Mouse (Mus musculus): ENCODE measurements at regions not wholly inside any gene's neighbourhood (a gene's known extent, or its start where the extent isn't known, plus 50 kb on each side); places are given as distances from the start of the nearest gene placed in this dataset.

GRCm38 (mm10) chr8:49631286-49631685 is 787.5 kb upstream of the Tenm3 start:
- no peak overlapping the region for H3K4me3 ChIP-seq (replicated peaks; ENCODE audit: low read length)
- H3K27me3 ChIP-seq (replicated peaks; ENCODE audit: control insufficient read depth, insufficient read depth, low read length): no peaks in the 10 kb centered on the region
- no peak overlapping the region for H3K27ac ChIP-seq (ENCODE audit: low read length)
- WGBS: 78% methylated on average over 6 of the region's 6 CpGs
- H3K4me2 ChIP-seq (ENCODE audit: low read length): no peak overlapping the region
- no peaks in the 10 kb centered on the region; the same call in 1 of the 2 replicates for H3K4me1 ChIP-seq (replicated peaks; ENCODE audit: control insufficient read depth, insufficient read depth, low read length)
- H3K9ac ChIP-seq (replicated peaks; ENCODE audit: low read depth, low read length): no peak overlapping the region
- no peaks in the 10 kb centered on the region for H3K9me3 ChIP-seq (ENCODE audit: control insufficient read depth, low read length)
- no peak for ATAC-seq
- H3K36me3 ChIP-seq (ENCODE audit: control insufficient read depth, insufficient read depth): no peaks in the 10 kb centered on the region

- no peak for ATAC-seq
- WGBS: 10% methylated on average over 10 of the region's 10 CpGs
- no peaks in the 10 kb centered on the region; the same call in 1 of the 2 replicates for H3K4me1 ChIP-seq (replicated peaks; ENCODE audit: control insufficient read depth, insufficient read depth, low read length)
- H3K9ac ChIP-seq (replicated peaks; ENCODE audit: low read depth, low read length): no peak overlapping the region
- H3K9me3 ChIP-seq (ENCODE audit: control insufficient read depth, low read length): no peaks in the 10 kb centered on the region
- H3K4me3 ChIP-seq (replicated peaks; ENCODE audit: low read length): no peak overlapping the region
- H3K27me3 ChIP-seq (replicated peaks; ENCODE audit: control insufficient read depth, insufficient read depth, low read length): no peaks in the 10 kb centered on the region
- no peak overlapping the region for H3K4me2 ChIP-seq (ENCODE audit: low read length)
- no peaks in the 10 kb centered on the region for H3K36me3 ChIP-seq (ENCODE audit: control insufficient read depth, insufficient read depth)
- H3K27ac ChIP-seq (ENCODE audit: low read length): no peak overlapping the region
Observed at GRCm38 (mm10) chr8:49627966-49628495, 784.3 kb upstream of the Tenm3 start.

GRCm38 (mm10) chr8:49595501-49595900 is 751.8 kb upstream of the Tenm3 start:
- Histone ChIP-seq H3K9ac (replicated peaks; ENCODE audit: low read depth, low read length) (no peak overlapping the region), H3K4me1 (replicated peaks; ENCODE audit: control insufficient read depth, insufficient read depth, low read length) (no peaks in the 10 kb centered on the region), H3K4me3 (replicated peaks; ENCODE audit: low read length) (no peak overlapping the region), H3K27me3 (replicated peaks; ENCODE audit: control insufficient read depth, insufficient read depth, low read length) (no peaks in the 10 kb centered on the region), H3K9me3 (ENCODE audit: control insufficient read depth, low read length) (no peaks in the 10 kb centered on the region), H3K4me2 (ENCODE audit: low read length) (no peak overlapping the region), H3K36me3 (ENCODE audit: control insufficient read depth, insufficient read depth) (no peaks in the 10 kb centered on the region), H3K27ac (ENCODE audit: low read length) (no peak overlapping the region)
- WGBS: 22% methylated on average over 2 of the region's 2 CpGs
- no peak for ATAC-seq

GRCm38 (mm10) chr8:49567423-49567822 is 723.7 kb upstream of the Tenm3 start:
- Histone ChIP-seq H3K27me3 (replicated peaks; ENCODE audit: control insufficient read depth, insufficient read depth, low read length) (no peaks in the 10 kb centered on the region), H3K9me3 (ENCODE audit: control insufficient read depth, low read length) (no peaks in the 10 kb centered on the region)
- WGBS: 42% methylated on average over 3 of the region's 3 CpGs

GRCm38 (mm10) chr8:49563499-49564279 is 719.9 kb upstream of the Tenm3 start:
- H3K27ac ChIP-seq (ENCODE audit: low read length): no peak overlapping the region
- peak; percentile 64 for ATAC-seq
- no peaks in the 10 kb centered on the region for H3K27me3 ChIP-seq (replicated peaks; ENCODE audit: control insufficient read depth, insufficient read depth, low read length)

More at GRCm38 (mm10) chr8:49567423-49567822, 723.7 kb upstream of the Tenm3 start:
- Histone ChIP-seq H3K4me1 (replicated peaks; ENCODE audit: control insufficient read depth, insufficient read depth, low read length) (no peaks in the 10 kb centered on the region), H3K36me3 (ENCODE audit: control insufficient read depth, insufficient read depth) (no peaks in the 10 kb centered on the region), H3K9ac (replicated peaks; ENCODE audit: low read depth, low read length) (no peak overlapping the region), H3K4me2 (ENCODE audit: low read length) (no peak overlapping the region), H3K4me3 (replicated peaks; ENCODE audit: low read length) (no peak overlapping the region), H3K27ac (ENCODE audit: low read length) (no peak overlapping the region)
- ATAC-seq: no peak

GRCm38 (mm10) chr8:49562976-49563375 is 719.2 kb upstream of the Tenm3 start:
- H3K9ac ChIP-seq (replicated peaks; ENCODE audit: low read depth, low read length): no peak overlapping the region
- H3K36me3 ChIP-seq (ENCODE audit: control insufficient read depth, insufficient read depth): no peaks in the 10 kb centered on the region
- no peak overlapping the region for H3K27ac ChIP-seq (ENCODE audit: low read length)
- 71% methylated on average over 4 of the region's 4 CpGs for WGBS
- H3K4me3 ChIP-seq (replicated peaks; ENCODE audit: low read length): no peak overlapping the region
- ATAC-seq: no peak
- H3K27me3 ChIP-seq (replicated peaks; ENCODE audit: control insufficient read depth, insufficient read depth, low read length): no peaks in the 10 kb centered on the region
- H3K4me1 ChIP-seq (replicated peaks; ENCODE audit: control insufficient read depth, insufficient read depth, low read length): no peaks in the 10 kb centered on the region
- no peak overlapping the region for H3K4me2 ChIP-seq (ENCODE audit: low read length)
- no peaks in the 10 kb centered on the region for H3K9me3 ChIP-seq (ENCODE audit: control insufficient read depth, low read length)

More at GRCm38 (mm10) chr8:49563499-49564279, 719.9 kb upstream of the Tenm3 start:
- Histone ChIP-seq H3K36me3 (ENCODE audit: control insufficient read depth, insufficient read depth) (no peaks in the 10 kb centered on the region), H3K4me3 (replicated peaks; ENCODE audit: low read length) (no peak overlapping the region), H3K4me1 (replicated peaks; ENCODE audit: control insufficient read depth, insufficient read depth, low read length) (no peaks in the 10 kb centered on the region), H3K9ac (replicated peaks; ENCODE audit: low read depth, low read length) (no peak overlapping the region), H3K9me3 (ENCODE audit: control insufficient read depth, low read length) (no peaks in the 10 kb centered on the region), H3K4me2 (ENCODE audit: low read length) (no peak overlapping the region)
- WGBS: 47% methylated on average over 5 of the region's 5 CpGs

GRCm38 (mm10) chr8:49555724-49556457 is 712.1 kb upstream of the Tenm3 start:
- Histone ChIP-seq H3K4me1 (replicated peaks; ENCODE audit: control insufficient read depth, insufficient read depth, low read length) (no peaks in the 10 kb centered on the region), H3K9me3 (ENCODE audit: control insufficient read depth, low read length) (no peaks in the 10 kb centered on the region), H3K27ac (ENCODE audit: low read length) (no peak overlapping the region), H3K4me3 (replicated peaks; ENCODE audit: low read length) (no peak overlapping the region), H3K9ac (replicated peaks; ENCODE audit: low read depth, low read length) (no peak overlapping the region), H3K27me3 (replicated peaks; ENCODE audit: control insufficient read depth, insufficient read depth, low read length) (no peaks in the 10 kb centered on the region), H3K4me2 (ENCODE audit: low read length) (no peak overlapping the region), H3K36me3 (ENCODE audit: control insufficient read depth, insufficient read depth) (no peaks in the 10 kb centered on the region)
- 66% methylated on average over 7 of the region's 7 CpGs for WGBS
- no peak for ATAC-seq

- ATAC-seq: no peak
- H3K27ac ChIP-seq (ENCODE audit: low read length): no peak overlapping the region
- no peak overlapping the region for H3K4me2 ChIP-seq (ENCODE audit: low read length)
- no peaks in the 10 kb centered on the region for H3K9me3 ChIP-seq (ENCODE audit: control insufficient read depth, low read length)
- 71% methylated on average over 3 of the region's 3 CpGs for WGBS
- H3K27me3 ChIP-seq (replicated peaks; ENCODE audit: control insufficient read depth, insufficient read depth, low read length): no peaks in the 10 kb centered on the region
- H3K36me3 ChIP-seq (ENCODE audit: control insufficient read depth, insufficient read depth): no peaks in the 10 kb centered on the region
- H3K4me1 ChIP-seq (replicated peaks; ENCODE audit: control insufficient read depth, insufficient read depth, low read length): no peaks in the 10 kb centered on the region
- no peak overlapping the region for H3K4me3 ChIP-seq (replicated peaks; ENCODE audit: low read length)
- H3K9ac ChIP-seq (replicated peaks; ENCODE audit: low read depth, low read length): no peak overlapping the region
Observed at GRCm38 (mm10) chr8:49553175-49553574, 709.4 kb upstream of the Tenm3 start.

- no peak overlapping the region for H3K9ac ChIP-seq (replicated peaks; ENCODE audit: low read depth, low read length)
- WGBS: 71% methylated on average over 4 of the region's 4 CpGs
Observed at GRCm38 (mm10) chr8:49543321-49543720, 699.6 kb upstream of the Tenm3 start.

More at GRCm38 (mm10) chr8:49543321-49543720, 699.6 kb upstream of the Tenm3 start:
- no peaks in the 10 kb centered on the region for H3K4me1 ChIP-seq (replicated peaks; ENCODE audit: control insufficient read depth, insufficient read depth, low read length)
- H3K9me3 ChIP-seq (ENCODE audit: control insufficient read depth, low read length): no peaks in the 10 kb centered on the region
- peak; percentile 52; the same call in 1 of the 2 replicates for ATAC-seq
- no peak overlapping the region for H3K4me2 ChIP-seq (ENCODE audit: low read length)
- H3K27me3 ChIP-seq (replicated peaks; ENCODE audit: control insufficient read depth, insufficient read depth, low read length): no peaks in the 10 kb centered on the region
- H3K27ac ChIP-seq (ENCODE audit: low read length): no peak overlapping the region
- no peaks in the 10 kb centered on the region for H3K36me3 ChIP-seq (ENCODE audit: control insufficient read depth, insufficient read depth)
- H3K4me3 ChIP-seq (replicated peaks; ENCODE audit: low read length): no peak overlapping the region
